19 mouse cellular contexts compared by ENCODE assay signal in the genomic region with DNA sequence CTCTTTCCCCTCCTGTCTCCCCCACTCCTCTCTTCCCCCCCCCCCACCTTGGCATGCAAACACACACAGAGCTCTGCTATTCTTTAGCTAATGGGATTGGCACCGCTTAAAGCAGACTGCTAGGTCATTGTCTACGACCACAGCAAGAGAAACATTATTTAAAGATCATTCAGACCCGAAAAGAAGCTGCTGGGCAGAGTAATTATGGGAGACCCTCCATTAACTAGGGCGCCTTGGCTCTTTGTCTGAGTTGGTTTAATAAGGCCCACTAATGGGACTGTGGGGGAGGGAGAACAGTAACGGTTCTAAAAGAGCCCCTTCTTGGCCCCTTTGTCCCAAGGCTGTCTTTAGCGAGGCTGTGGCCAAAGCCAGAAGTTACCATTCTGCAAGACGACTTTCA. TPM values are rescaled to one million over a fixed set of nuclear protein-coding genes. Genes with fewer than 3 reads are reported as not detected.
DNase-seq lines count a peak whose midpoint lies in the region; ATAC-seq lines count a peak whose summit lies in the region.
"Had no signal": no experiment of that assay in that cellular context is flagged by ENCODE, and none has a peak within 500 bp of the region (broad histone marks: within the 10 kb centered on the region; RNA-seq: fewer than 3 reads in every experiment).

No protein-coding gene starts in this region.

- no peak overlapping the region for H3K27ac ChIP-seq in forebrain, embryonic 15.5 days (replicated peaks)
- peak overlapping the region; percentile 57 for H3K27ac ChIP-seq in limb, embryonic 10.5 days
- no peak overlapping the region for H3K27ac ChIP-seq in neural tube, embryonic 11.5 days (ENCODE audit: low read depth, low read length)
- H3K27ac ChIP-seq: layer of hippocampus, adult 2 months had no signal

- no peak overlapping the region for H3K4me3 ChIP-seq in forebrain, embryonic 15.5 days
- H3K4me3 ChIP-seq in limb, embryonic 10.5 days: no peak overlapping the region
- no peak overlapping the region for H3K4me3 ChIP-seq in neural tube, embryonic 11.5 days (ENCODE audit: low read depth, low read length)
- H3K4me3 ChIP-seq: erythroblast, embryonic 14.5 days; layer of hippocampus, adult 2 months had no signal

- H3K9me3 ChIP-seq in forebrain, embryonic 15.5 days: no peaks in the 10 kb centered on the region
- H3K9me3 ChIP-seq in limb, embryonic 10.5 days (replicated peaks): no peaks in the 10 kb centered on the region
- no peaks in the 10 kb centered on the region for H3K9me3 ChIP-seq in neural tube, embryonic 11.5 days (ENCODE audit: control insufficient read depth, low read length)

- peak; percentile 56 for DNase-seq in embryo, embryonic 10.5 days (ENCODE audit: low spot score)
- no peak for DNase-seq in limb, embryonic 10.5 days (ENCODE audit: low spot score)
- peak; percentile 25 for DNase-seq in neural tube, embryonic 11.5 days (ENCODE audit: low spot score)
- no peak for DNase-seq in urinary bladder, adult 18-20 months (ENCODE audit: low spot score in 2 of 2)
- no peak for DNase-seq in yolk sac, embryonic 10.5 days (ENCODE audit: low spot score)
- DNase-seq in left cerebral cortex, adult 18-20 months (ENCODE audit: low spot score in 2 of 2): no peak
- DNase-seq: B cell, adult 2 months; cerebellum, postnatal 10 days; heart, postnatal 4 days; left cerebral cortex, postnatal 4 days; lung, embryonic 14.5 days had no signal

- ATAC-seq in forebrain, embryonic 15.5 days (replicated peaks): peak; percentile 89
- peak; percentile 61; the same call in 1 of the 2 replicates for ATAC-seq in neural tube, embryonic 11.5 days (ENCODE audit: insufficient read depth, low FRiP score, low TSS enrichment)
- no peak for ATAC-seq in megakaryocyte, adult 5-6 weeks (ENCODE audit: poor library complexity, severe bottlenecking)
- ATAC-seq: activated CD4-positive, CD25-positive, alpha-beta regulatory T cell, adult 4 months had no signal

- H3K9ac ChIP-seq in forebrain, embryonic 15.5 days (replicated peaks): no peak overlapping the region
- H3K9ac ChIP-seq in neural tube, embryonic 11.5 days (ENCODE audit: low read length): peak overlapping the region; percentile 14; the same call in 1 of the 2 replicates
- H3K9ac ChIP-seq: lung, embryonic 14.5 days had no signal

- 3% methylated on average over 7 of the region's 7 CpGs for WGBS in forebrain, embryonic 15.5 days
- 46% methylated on average over 7 of the region's 7 CpGs for WGBS in limb, embryonic 10.5 days
- WGBS in neural tube, embryonic 11.5 days: 18% methylated on average over 7 of the region's 7 CpGs

- H3K27me3 ChIP-seq in forebrain, embryonic 15.5 days: peaks cover 31% of the 10 kb centered on the region
- H3K27me3 ChIP-seq in limb, embryonic 10.5 days (ENCODE audit: low read depth, poor library complexity, severe bottlenecking): no peaks in the 10 kb centered on the region
- no peaks in the 10 kb centered on the region for H3K27me3 ChIP-seq in neural tube, embryonic 11.5 days (ENCODE audit: control insufficient read depth, insufficient read depth, low read length)

- peaks cover 11% of the 10 kb centered on the region for H3K4me1 ChIP-seq in forebrain, embryonic 15.5 days
- peaks cover 14% of the 10 kb centered on the region for H3K4me1 ChIP-seq in limb, embryonic 10.5 days
- H3K4me1 ChIP-seq in neural tube, embryonic 11.5 days (ENCODE audit: control insufficient read depth, insufficient read depth, low read length): peaks cover 7% of the 10 kb centered on the region; the same call in 1 of the 2 replicates

- no peaks in the 10 kb centered on the region for H3K36me3 ChIP-seq in forebrain, embryonic 15.5 days
- H3K36me3 ChIP-seq in limb, embryonic 10.5 days: no peaks in the 10 kb centered on the region
- no peaks in the 10 kb centered on the region for H3K36me3 ChIP-seq in neural tube, embryonic 11.5 days (ENCODE audit: control insufficient read depth, insufficient read depth, low read length)

- H3K4me2 ChIP-seq in forebrain, embryonic 15.5 days (replicated peaks): peak overlapping the region; percentile 17
- no peak overlapping the region for H3K4me2 ChIP-seq in neural tube, embryonic 11.5 days (ENCODE audit: low read depth)
- H3K4me2 ChIP-seq: lung, embryonic 14.5 days had no signal

RNA-seq across cellular contexts. Expression of a gene that starts 18.7 kb away (rescaled TPM):
- polyA plus RNA-seq in forebrain, embryonic 15.5 days (2015; fragmentation: Nextera tagmentation; extraction: Ambion mirVana): 10.3 and 10.9 TPM in 2 replicates
- 8.0 and 10.4 TPM in 2 replicates for polyA plus RNA-seq in limb, embryonic 10.5 days (2016; fragmentation: Nextera tagmentation; extraction: Ambion mirVana)
- polyA plus RNA-seq in neural tube, embryonic 11.5 days (2014; fragmentation: Nextera tagmentation; extraction: Ambion mirVana): 8.4 and 10.1 TPM in 2 replicates
- total RNA-seq in megakaryocyte, adult 5-6 weeks (2015): 38.5 and 40.6 TPM in 2 replicates
- 26.4 and 39.1 TPM in 2 replicates for total RNA-seq in megakaryocyte, adult 5-6 weeks (2017)
- total RNA-seq in left cerebral cortex, adult 18-20 months (2021): 10 to 100 TPM; 40.0 to 40.9 TPM

RNA-seq across cellular contexts. Expression of a gene that starts 57.2 kb away (rescaled TPM):
- not detected in 2 replicates for polyA plus RNA-seq in forebrain, embryonic 15.5 days (2015; fragmentation: Nextera tagmentation; extraction: Ambion mirVana)
- 0.11 and 0.16 TPM in 2 replicates for polyA plus RNA-seq in limb, embryonic 10.5 days (2016; fragmentation: Nextera tagmentation; extraction: Ambion mirVana)
- 0.58 TPM in 1 of 2 replicates, not detected in the other for polyA plus RNA-seq in neural tube, embryonic 11.5 days (2014; fragmentation: Nextera tagmentation; extraction: Ambion mirVana)
- total RNA-seq in megakaryocyte, adult 5-6 weeks (2015): not detected in 2 replicates
- not detected in 2 replicates for total RNA-seq in megakaryocyte, adult 5-6 weeks (2017)
- not detected for total RNA-seq in left cerebral cortex, adult 18-20 months (2021)
- total RNA-seq: gastrocnemius, postnatal 4 days; layer of hippocampus, adult 2 months; left cerebral cortex, postnatal 4 days; MEL had no signal
- polyA plus RNA-seq: erythroblast, embryonic 14.5 days; kidney, embryonic 14.5 days had no signal

Comparison
In these comparisons a context has a peak if more than half of its experiments do, and no peak if none do; other contexts are left out.
1. DNase-seq: peak in embryo, embryonic 10.5 days (single experiment) and neural tube, embryonic 11.5 days (single experiment); none in limb, embryonic 10.5 days (single experiment), urinary bladder, adult 18-20 months (0 of 2), yolk sac, embryonic 10.5 days (single experiment) and left cerebral cortex, adult 18-20 months (0 of 2).